ENCODE assay signal across 8 mouse cellular contexts in the genomic region with DNA sequence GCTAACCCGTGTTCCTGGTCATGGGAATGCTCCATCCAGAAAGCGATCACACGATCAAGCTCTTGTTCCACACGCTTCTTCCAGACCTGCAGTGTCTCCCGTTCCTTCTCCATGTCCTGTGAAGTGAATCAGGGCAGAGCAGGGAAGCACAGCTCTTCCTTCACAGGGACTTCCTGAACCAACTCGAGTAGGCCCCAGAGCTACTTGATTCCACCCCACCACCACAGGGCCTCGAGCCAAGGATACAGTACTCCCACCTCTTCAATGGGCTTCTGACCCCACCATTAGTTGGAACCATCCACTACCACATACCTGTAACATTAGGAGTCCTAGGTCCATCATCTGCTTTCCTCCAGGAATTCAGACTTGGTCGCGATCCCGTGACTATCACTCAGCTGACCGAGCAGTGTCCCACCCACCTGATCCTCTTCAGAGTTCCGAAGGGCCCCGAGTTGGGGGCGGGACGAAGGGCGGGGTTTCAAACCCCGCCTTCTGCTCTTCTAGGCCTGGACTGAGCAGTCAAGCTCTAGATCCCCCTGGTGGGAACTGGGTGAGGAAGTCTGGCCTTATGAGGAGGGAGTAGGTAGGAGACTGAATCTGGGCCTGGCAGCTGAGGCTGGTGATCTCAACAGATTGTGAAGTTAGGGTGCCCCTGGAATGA. TPM values are rescaled to one million over a fixed set of nuclear protein-coding genes. Genes with fewer than 3 reads are reported as not detected.
A peak's percentile ranks its signal among the peaks of the same experiment; 100 is the strongest.
DNase-seq lines count a peak whose midpoint lies in the region; ATAC-seq lines count a peak whose summit lies in the region.

A gene (minus strand): TSS at position 449 of the 661 bp plus-strand sequence.

- H3K4me3 ChIP-seq in intestine, embryonic 15.5 days (replicated peaks): peak within 1 kb of the TSS; percentile 34
- no peak within 1 kb of the TSS for H3K4me3 ChIP-seq in neural tube, embryonic 12.5 days

- ATAC-seq in common myeloid progenitor, adult 5-6 weeks (replicated peaks; ENCODE audit: low read depth, poor library complexity, severe bottlenecking): peak; percentile 99
- peak; percentile 95 for ATAC-seq in intestine, embryonic 15.5 days
- ATAC-seq in neural tube, embryonic 12.5 days (ENCODE audit: low FRiP score, low read depth): 0 out of 2 replicates have a peak, but pooled peaks have one; percentile 44

- no peaks in the 10 kb centered on the region for H3K36me3 ChIP-seq in intestine, embryonic 15.5 days
- no peaks in the 10 kb centered on the region for H3K36me3 ChIP-seq in neural tube, embryonic 12.5 days

- no peak within 1 kb of the TSS for H3K27ac ChIP-seq in intestine, embryonic 15.5 days
- H3K27ac ChIP-seq in neural tube, embryonic 12.5 days: no peak within 1 kb of the TSS

- no peaks in the 10 kb centered on the region for H3K9me3 ChIP-seq in intestine, embryonic 15.5 days
- no peaks in the 10 kb centered on the region for H3K9me3 ChIP-seq in neural tube, embryonic 12.5 days

- DNase-seq in layer of hippocampus, adult 9-11 months: peak; percentile 74
- DNase-seq in layer of hippocampus, adult 9-10 months (ENCODE audit: low spot score): no peak
- DNase-seq in gonadal fat pad, adult 2 months (ENCODE audit: low read depth): no peak
- DNase-seq in lung, adult 18-20 months: peak; percentile 83 to 87
- peak; percentile 59 for DNase-seq in urinary bladder, postnatal 14 days (ENCODE audit: low spot score)

- H3K4me1 ChIP-seq in intestine, embryonic 15.5 days (replicated peaks): no peaks in the 10 kb centered on the region
- no peaks in the 10 kb centered on the region for H3K4me1 ChIP-seq in neural tube, embryonic 12.5 days

- peak within 1 kb of the TSS; percentile 20; the same call in 1 of the 2 replicates for H3K9ac ChIP-seq in intestine, embryonic 15.5 days
- H3K9ac ChIP-seq in neural tube, embryonic 12.5 days: no peak within 1 kb of the TSS

- H3K27me3 ChIP-seq in intestine, embryonic 15.5 days (replicated peaks): no peaks in the 10 kb centered on the region
- H3K27me3 ChIP-seq in neural tube, embryonic 12.5 days (replicated peaks): no peaks in the 10 kb centered on the region

- H3K4me2 ChIP-seq in intestine, embryonic 15.5 days (replicated peaks): peak within 1 kb of the TSS; percentile 50
- H3K4me2 ChIP-seq in neural tube, embryonic 12.5 days (replicated peaks): peak within 1 kb of the TSS; percentile 24

- WGBS in intestine, embryonic 15.5 days: 33% methylated on average over 17 of the region's 17 CpGs
- 43% methylated on average over 17 of the region's 17 CpGs for WGBS in neural tube, embryonic 12.5 days

RNA-seq across cellular contexts. Expression of the gene that starts here (rescaled TPM):
- total RNA-seq in common myeloid progenitor, adult 5-6 weeks (2017): 10.2 and 14.4 TPM in 2 replicates
- 33.3 and 35.8 TPM in 2 replicates for polyA plus RNA-seq in gonadal fat pad, adult 2 months (2012; rRNA removed)
- 154 and 197 TPM in 2 replicates for polyA plus RNA-seq in intestine, embryonic 15.5 days (2015; fragmentation: Nextera tagmentation; extraction: Ambion mirVana)
- 16.9 and 17.6 TPM in 2 replicates for polyA plus RNA-seq in neural tube, embryonic 12.5 days (2016; fragmentation: Nextera tagmentation; extraction: Ambion mirVana)

Comparison
In these comparisons a context has a peak if more than half of its experiments do, and no peak if none do; other contexts are left out.
1. DNase-seq: peak in layer of hippocampus, adult 9-11 months (single experiment), lung, adult 18-20 months (2 of 2) and urinary bladder, postnatal 14 days (single experiment); none in layer of hippocampus, adult 9-10 months (single experiment) and gonadal fat pad, adult 2 months (single experiment).
2. ATAC-seq: peak in every context shown above with its lines; median percentile 99 in common myeloid progenitor, adult 5-6 weeks; 95 in intestine, embryonic 15.5 days; 44 in neural tube, embryonic 12.5 days.